In genomic region chr1:39535515-39536311, GRCm38 (mm10) we compare ENCODE assay signal across 8 mouse cellular contexts. TPM values are rescaled to one million over a fixed set of nuclear protein-coding genes. Genes with fewer than 3 reads are reported as not detected.
DNase-seq lines count a peak whose midpoint lies in the region; ATAC-seq and TF ChIP-seq lines count a peak whose summit lies in the region.

No protein-coding gene starts in this region.

- H3K27me3 ChIP-seq in hindbrain, embryonic 10.5 days (ENCODE audit: insufficient read depth, poor library complexity, severe bottlenecking), result no peaks in the 10 kb centered on the region
- H3K27me3 ChIP-seq in lung, postnatal 0 days (replicated peaks; ENCODE audit: insufficient read depth, low read length), result no peaks in the 10 kb centered on the region

- peaks cover 11% of the 10 kb centered on the region for H3K9me3 ChIP-seq in hindbrain, embryonic 10.5 days
- H3K9me3 ChIP-seq in lung, postnatal 0 days (ENCODE audit: low read length), result no peaks in the 10 kb centered on the region

- peak overlapping the region; percentile 94 for H3K27ac ChIP-seq in hindbrain, embryonic 10.5 days
- peak overlapping the region; percentile 95 for H3K27ac ChIP-seq in lung, postnatal 0 days (ENCODE audit: low read length)

- H3K4me3 ChIP-seq in hindbrain, embryonic 10.5 days, result peak overlapping the region; percentile 87
- H3K4me3 ChIP-seq in lung, postnatal 0 days (ENCODE audit: low read depth, low read length), result peak overlapping the region; percentile 93

- peak; percentile 100 for DNase-seq in MN1 (ENCODE audit: low spot score)
- peak; percentile 98 for DNase-seq in cerebellum, adult 9-10 months
- peak; percentile 100 for DNase-seq in hindbrain, embryonic 10.5 days (ENCODE audit: low spot score)
- peak; percentile 98 for DNase-seq in layer of hippocampus, adult 9-11 months
- peak; percentile 98 for DNase-seq in lung, postnatal 0 days (ENCODE audit: low spot score)
- peak; percentile 95 for DNase-seq in ovary, postnatal 14 days (ENCODE audit: low spot score)
- DNase-seq in thymus, postnatal 14 days, result peak; percentile 97

- peak overlapping the region; percentile 97 for H3K4me2 ChIP-seq in lung, postnatal 0 days (replicated peaks; ENCODE audit: low read depth, low read length)

- TF ChIP-seq EP300 in lung, postnatal 0 days (IDR thresholded peaks at IDR 0.05), result no peak

- H3K36me3 ChIP-seq in hindbrain, embryonic 10.5 days, result peaks cover 33% of the 10 kb centered on the region
- peaks cover 20% of the 10 kb centered on the region; the same call in 1 of the 2 replicates for H3K36me3 ChIP-seq in lung, postnatal 0 days (ENCODE audit: insufficient read depth, low read length)

- H3K9ac ChIP-seq in lung, postnatal 0 days (replicated peaks; ENCODE audit: low read depth), result peak overlapping the region; percentile 84

- WGBS in hindbrain, embryonic 10.5 days, result under 1% methylated on average over 100 of the region's 100 CpGs
- under 1% methylated on average over 80 of the region's 100 CpGs for WGBS in lung, postnatal 0 days

- peak; percentile 88 for ATAC-seq in frontal cortex, adult (ENCODE audit: low TSS enrichment)
- peak; percentile 95 for ATAC-seq in lung, postnatal 0 days

- peaks cover 32% of the 10 kb centered on the region for H3K4me1 ChIP-seq in hindbrain, embryonic 10.5 days (replicated peaks)
- peaks cover 5% of the 10 kb centered on the region; the same call in 1 of the 2 replicates for H3K4me1 ChIP-seq in lung, postnatal 0 days (ENCODE audit: insufficient read depth, low read depth, low read length)

- peak; percentile 28; the same call in 1 of the 2 replicates for TF ChIP-seq CTCF in lung, postnatal 0 days (IDR thresholded peaks at IDR 0.05)

RNA-seq across cellular contexts. Expression of gene Cnot11, which starts 0.9 kb away (rescaled TPM):
- polyA plus RNA-seq in hindbrain, embryonic 10.5 days (2016; fragmentation: Nextera tagmentation; extraction: Ambion mirVana), result 26.2 and 26.9 TPM in 2 replicates
- 10.0 and 10.7 TPM in 2 replicates for polyA plus RNA-seq in lung, postnatal 0 days (2015; fragmentation: Nextera tagmentation; extraction: Ambion mirVana)

RNA-seq across cellular contexts. Expression of gene Rnf149, which starts 41.5 kb away (rescaled TPM):
- polyA plus RNA-seq in hindbrain, embryonic 10.5 days (2016; fragmentation: Nextera tagmentation; extraction: Ambion mirVana), result 21.0 and 27.0 TPM in 2 replicates
- 25.1 and 31.0 TPM in 2 replicates for polyA plus RNA-seq in lung, postnatal 0 days (2015; fragmentation: Nextera tagmentation; extraction: Ambion mirVana)

RNA-seq across cellular contexts. Expression of gene Tbc1d8, which starts 57.2 kb away (rescaled TPM):
- polyA plus RNA-seq in hindbrain, embryonic 10.5 days (2016; fragmentation: Nextera tagmentation; extraction: Ambion mirVana), result 5.9 and 6.3 TPM in 2 replicates
- polyA plus RNA-seq in lung, postnatal 0 days (2015; fragmentation: Nextera tagmentation; extraction: Ambion mirVana), result 14.5 and 18.0 TPM in 2 replicates

Comparison
In these comparisons a context has a peak if more than half of its experiments do, and no peak if none do; other contexts are left out.
1. Peak in every context shown above with its lines: DNase-seq, ATAC-seq, H3K4me3 ChIP-seq and H3K27ac ChIP-seq.